In the genomic region with DNA sequence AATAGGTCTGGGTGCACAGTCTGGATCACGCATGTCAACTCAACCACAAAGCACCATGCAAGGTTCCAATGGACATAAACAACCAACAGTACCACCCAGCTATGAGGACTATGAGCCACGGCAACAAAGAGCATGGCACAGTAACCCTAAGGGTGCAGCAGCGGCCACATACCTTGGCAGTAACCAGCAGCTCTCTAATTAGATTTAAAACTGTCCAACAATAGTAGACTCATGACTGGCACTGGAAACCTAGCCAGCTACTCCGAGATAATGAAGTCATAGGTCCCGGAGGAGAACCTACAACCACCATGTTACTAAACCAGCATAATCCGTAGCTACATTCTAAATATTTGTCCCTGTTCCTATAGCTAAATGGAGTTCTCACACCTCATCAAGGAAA, we compare ENCODE assay signal across 26 mouse cellular contexts. TPM values are rescaled to one million over a fixed set of nuclear protein-coding genes. Genes with fewer than 3 reads are reported as not detected.
"Had no signal": no experiment of that assay in that cellular context is flagged by ENCODE, and none has a peak within 500 bp of the region (broad histone marks: within the 10 kb centered on the region; RNA-seq: fewer than 3 reads in every experiment).

No protein-coding gene starts in this region.

- H3K27me3 ChIP-seq: kidney, embryonic 15.5 days; limb, embryonic 13.5 days; limb, embryonic 15.5 days; liver, embryonic 12.5 days had no signal

- H3K4me2 ChIP-seq: heart, embryonic 12.5 days; hindbrain, embryonic 13.5 days; hindbrain, embryonic 15.5 days; kidney, embryonic 15.5 days; limb, embryonic 13.5 days; limb, embryonic 15.5 days; liver, embryonic 12.5 days had no signal

- H3K9me3 ChIP-seq: heart, embryonic 12.5 days; hindbrain, embryonic 13.5 days; hindbrain, embryonic 15.5 days; kidney, embryonic 15.5 days; limb, embryonic 13.5 days; limb, embryonic 15.5 days; liver, embryonic 12.5 days had no signal

- H3K9ac ChIP-seq: forebrain, postnatal 0 days; heart, embryonic 12.5 days; hindbrain, embryonic 13.5 days; hindbrain, embryonic 15.5 days; kidney, embryonic 15.5 days; limb, embryonic 13.5 days; limb, embryonic 15.5 days; liver, embryonic 12.5 days; liver, embryonic 14.5 days had no signal

- DNase-seq: forebrain, postnatal 0 days; gastrocnemius, postnatal 14 days; gastrocnemius, postnatal 36 days; kidney, adult 11 months; kidney, adult 2 months; kidney, adult 9 months; kidney, postnatal 14 days; kidney, postnatal 36 days; layer of hippocampus, adult 9-11 months; layer of hippocampus, postnatal 36 days; left cerebral cortex, postnatal 4 days had no signal

- H3K36me3 ChIP-seq: heart, embryonic 12.5 days; hindbrain, embryonic 13.5 days; hindbrain, embryonic 15.5 days; kidney, embryonic 15.5 days; limb, embryonic 13.5 days; limb, embryonic 15.5 days; liver, embryonic 12.5 days had no signal

- ATAC-seq: forebrain, postnatal 0 days; hindbrain, postnatal 0 days; intestine, embryonic 16.5 days; liver, embryonic 12.5 days had no signal

- H3K4me1 ChIP-seq: liver, embryonic 12.5 days had no signal

- H3K27ac ChIP-seq: hindbrain, embryonic 13.5 days; hindbrain, embryonic 15.5 days; hindbrain, postnatal 0 days; kidney, embryonic 15.5 days; kidney, postnatal 0 days; limb, embryonic 13.5 days; limb, embryonic 15.5 days; liver, embryonic 12.5 days; liver, embryonic 14.5 days had no signal

- H3K4me3 ChIP-seq: heart, embryonic 12.5 days; hindbrain, embryonic 13.5 days; hindbrain, embryonic 15.5 days; kidney, embryonic 15.5 days; limb, embryonic 13.5 days; limb, embryonic 15.5 days; liver, embryonic 12.5 days had no signal

RNA-seq across cellular contexts. Expression of gene Oxtr, which starts 24.8 kb away (rescaled TPM):
- total RNA-seq: hematopoietic stem cell, adult 5-6 weeks; liver, adult 2 months had no signal
- polyA plus RNA-seq: liver, adult 2 months; liver, embryonic 12.5 days had no signal

RNA-seq across cellular contexts. Expression of gene Cav3, which starts 55.3 kb away (rescaled TPM):
- total RNA-seq: forebrain, postnatal 0 days; hematopoietic stem cell, adult 5-6 weeks; hindbrain, postnatal 0 days; left cerebral cortex, adult 18-20 months; left cerebral cortex, postnatal 4 days had no signal
- polyA plus RNA-seq: hindbrain, embryonic 11.5 days; liver, adult 2 months; liver, embryonic 14.5 days had no signal
